ENCODE assay signal across 7 mouse cellular contexts in genomic region chr10:111298140-111299098, GRCm38 (mm10). TPM values are rescaled to one million over a fixed set of nuclear protein-coding genes. Genes with fewer than 3 reads are reported as not detected.
DNase-seq lines count a peak whose midpoint lies in the region; ATAC-seq lines count a peak whose summit lies in the region.

Gene Bbs10, plus strand, starts transcription at chr10:111298679.

- WGBS in embryonic facial prominence, embryonic 12.5 days, result under 1% methylated on average over 54 of the region's 54 CpGs
- under 1% methylated on average over 54 of the region's 54 CpGs for WGBS in limb, embryonic 11.5 days
- 1% methylated on average over 54 of the region's 54 CpGs for WGBS in midbrain, embryonic 14.5 days

- H3K4me1 ChIP-seq in embryonic facial prominence, embryonic 12.5 days, result no peaks in the 10 kb centered on the region
- no peaks in the 10 kb centered on the region for H3K4me1 ChIP-seq in limb, embryonic 11.5 days (ENCODE audit: control insufficient read depth, insufficient read depth, low read length)
- H3K4me1 ChIP-seq in midbrain, embryonic 14.5 days (ENCODE audit: control insufficient read depth, insufficient read depth, low read length), result peaks cover 6% of the 10 kb centered on the region; the same call in 1 of the 2 replicates

- peak; percentile 97 for DNase-seq in adrenal gland, postnatal 25 days
- peak; percentile 100 for DNase-seq in heart, adult 11 months
- peak; percentile 93 for DNase-seq in kidney, adult 18-20 months
- peak; percentile 96 for DNase-seq in limb, embryonic 11.5 days (ENCODE audit: low spot score)
- peak; percentile 98 for DNase-seq in midbrain, embryonic 14.5 days
- peak; percentile 83 to 94 for DNase-seq in spleen, adult 18-20 months

- H3K9me3 ChIP-seq in embryonic facial prominence, embryonic 12.5 days, result no peaks in the 10 kb centered on the region
- no peaks in the 10 kb centered on the region for H3K9me3 ChIP-seq in limb, embryonic 11.5 days (ENCODE audit: control insufficient read depth, low read length)
- H3K9me3 ChIP-seq in midbrain, embryonic 14.5 days (ENCODE audit: control insufficient read depth, low read length), result no peaks in the 10 kb centered on the region

- 0 out of 2 replicates have a peak, but pooled peaks cover under 1% of the 10 kb centered on the region for H3K36me3 ChIP-seq in embryonic facial prominence, embryonic 12.5 days
- H3K36me3 ChIP-seq in limb, embryonic 11.5 days (ENCODE audit: control insufficient read depth, insufficient read depth, low read length), result no peaks in the 10 kb centered on the region
- peaks cover 6% of the 10 kb centered on the region; the same call in 1 of the 2 replicates for H3K36me3 ChIP-seq in midbrain, embryonic 14.5 days (ENCODE audit: control insufficient read depth, insufficient read depth, low read length)

- no peaks in the 10 kb centered on the region for H3K27me3 ChIP-seq in embryonic facial prominence, embryonic 12.5 days
- no peaks in the 10 kb centered on the region for H3K27me3 ChIP-seq in limb, embryonic 11.5 days (ENCODE audit: control insufficient read depth, insufficient read depth, low read length)
- no peaks in the 10 kb centered on the region for H3K27me3 ChIP-seq in midbrain, embryonic 14.5 days (ENCODE audit: control insufficient read depth, insufficient read depth, low read length)

- H3K27ac ChIP-seq in embryonic facial prominence, embryonic 12.5 days, result peak within 1 kb of the TSS; percentile 86
- peak within 1 kb of the TSS; percentile 77 for H3K27ac ChIP-seq in limb, embryonic 11.5 days (replicated peaks; ENCODE audit: low read depth, low read length)
- H3K27ac ChIP-seq in midbrain, embryonic 14.5 days (replicated peaks; ENCODE audit: low read depth, low read length), result peak within 1 kb of the TSS; percentile 94

- H3K9ac ChIP-seq in embryonic facial prominence, embryonic 12.5 days, result peak within 1 kb of the TSS; percentile 68
- H3K9ac ChIP-seq in limb, embryonic 11.5 days (ENCODE audit: low read length), result peak within 1 kb of the TSS; percentile 83
- peak within 1 kb of the TSS; percentile 69 for H3K9ac ChIP-seq in midbrain, embryonic 14.5 days (replicated peaks; ENCODE audit: low read length)

- ATAC-seq in embryonic facial prominence, embryonic 12.5 days (ENCODE audit: insufficient number of reproducible peaks, insufficient read depth, low FRiP score, low TSS enrichment), result peak; percentile 98
- peak; percentile 99 for ATAC-seq in limb, embryonic 11.5 days (ENCODE audit: insufficient number of reproducible peaks, low FRiP score, low TSS enrichment, low read depth)
- ATAC-seq in midbrain, embryonic 14.5 days (ENCODE audit: low FRiP score, low TSS enrichment), result peak; percentile 99

- H3K4me3 ChIP-seq in embryonic facial prominence, embryonic 12.5 days, result peak within 1 kb of the TSS; percentile 74
- H3K4me3 ChIP-seq in limb, embryonic 11.5 days (ENCODE audit: low read depth, low read length), result peak within 1 kb of the TSS; percentile 64
- H3K4me3 ChIP-seq in midbrain, embryonic 14.5 days (replicated peaks; ENCODE audit: low read depth, low read length), result peak within 1 kb of the TSS; percentile 65

- H3K4me2 ChIP-seq in embryonic facial prominence, embryonic 12.5 days (replicated peaks), result peak within 1 kb of the TSS; percentile 57
- peak within 1 kb of the TSS; percentile 52 for H3K4me2 ChIP-seq in limb, embryonic 11.5 days (ENCODE audit: low read depth, severe bottlenecking)
- peak within 1 kb of the TSS; percentile 62 for H3K4me2 ChIP-seq in midbrain, embryonic 14.5 days (ENCODE audit: low read length)

RNA-seq across cellular contexts. Expression of gene Bbs10, which starts in this region (rescaled TPM):
- total RNA-seq in adrenal gland, postnatal 25 days (2021), result 7.8 and 10.1 TPM in 2 replicates
- 7.5 and 7.7 TPM in 2 replicates for polyA plus RNA-seq in embryonic facial prominence, embryonic 12.5 days (2016; fragmentation: Nextera tagmentation; extraction: Ambion mirVana)
- polyA plus RNA-seq in limb, embryonic 11.5 days (2014; fragmentation: Nextera tagmentation; extraction: Ambion mirVana), result 8.7 and 10.3 TPM in 2 replicates
- polyA plus RNA-seq in midbrain, embryonic 14.5 days (2014; fragmentation: Nextera tagmentation; extraction: Ambion mirVana), result 5.8 and 6.6 TPM in 2 replicates

Comparison
In these comparisons a context has a peak if more than half of its experiments do, and no peak if none do; other contexts are left out.
1. Peak in every context shown above with its lines: DNase-seq, ATAC-seq, H3K4me3 ChIP-seq and H3K27ac ChIP-seq.